Mouse (Mus musculus) ovary, postnatal 36 days (tissue): ENCODE measurements around the gene Dhtkd1.
"Not testable (repeated sequence)": the region's sequence is repeated elsewhere in the genome, so short reads cannot be mapped to it uniquely, and the experiment has no call there.

Source experiments
- DNase-seq: peaks from one replicate; pipeline ENCODE4 v3.0.0; 2022; ENCODE audit warnings: low spot score, mixed read lengths

Gene Dhtkd1

GRCm38 (mm10) chr2:5942416-5943032 is at the start of gene Dhtkd1:
Gene Dhtkd1, minus strand, starts transcription at chr2:5942792.
- DNase-seq = peak; percentile 65

- no peak for DNase-seq
Measured at GRCm38 (mm10) chr2:5977532-5977931, 34.9 kb upstream of the Dhtkd1 start.

GRCm38 (mm10) chr2:5970629-5971028 is 28.0 kb upstream of the Dhtkd1 start:
- not testable (repeated sequence) for DNase-seq

DNA sequence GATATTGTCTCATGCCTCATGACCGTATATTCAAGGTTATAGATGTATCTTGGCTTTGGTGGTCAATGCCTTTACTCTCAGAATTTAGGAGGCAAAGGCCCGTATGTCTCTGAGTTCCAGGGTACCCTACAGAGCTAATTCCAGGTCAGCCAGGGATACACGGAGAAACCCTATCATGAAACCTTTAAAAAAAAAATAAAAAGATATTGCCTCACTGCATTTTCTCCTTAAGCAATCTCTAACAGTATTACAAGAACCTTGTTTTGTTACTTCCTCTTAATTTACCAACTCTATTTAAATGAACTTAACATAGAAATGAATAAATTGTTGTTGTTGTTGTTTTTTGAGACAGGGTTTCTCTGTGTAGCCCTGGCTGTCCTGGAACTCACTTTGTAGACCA is 23.4 kb upstream of the Dhtkd1 start:
- DNase-seq = no peak

DNA sequence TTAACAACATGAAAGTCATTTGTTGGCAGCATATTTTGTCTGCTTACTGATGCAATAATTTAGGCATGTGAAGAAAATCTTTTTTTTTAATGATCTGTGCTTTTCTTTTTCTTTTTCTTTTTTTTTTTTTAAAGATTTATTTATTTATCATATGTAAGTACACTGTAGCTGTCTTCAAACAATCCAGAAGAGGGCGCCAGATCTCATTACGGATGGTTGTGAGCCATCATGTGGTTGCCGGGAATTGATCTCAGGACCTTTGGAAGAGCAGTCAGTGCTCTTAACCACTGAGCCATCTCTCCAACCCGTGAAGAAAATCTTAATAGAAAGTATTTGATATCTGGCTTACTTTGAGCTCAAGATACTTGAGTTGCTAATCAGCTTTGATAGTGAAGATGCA is 21.1 kb upstream of the Dhtkd1 start:
- DNase-seq = not testable (repeated sequence)

DNA sequence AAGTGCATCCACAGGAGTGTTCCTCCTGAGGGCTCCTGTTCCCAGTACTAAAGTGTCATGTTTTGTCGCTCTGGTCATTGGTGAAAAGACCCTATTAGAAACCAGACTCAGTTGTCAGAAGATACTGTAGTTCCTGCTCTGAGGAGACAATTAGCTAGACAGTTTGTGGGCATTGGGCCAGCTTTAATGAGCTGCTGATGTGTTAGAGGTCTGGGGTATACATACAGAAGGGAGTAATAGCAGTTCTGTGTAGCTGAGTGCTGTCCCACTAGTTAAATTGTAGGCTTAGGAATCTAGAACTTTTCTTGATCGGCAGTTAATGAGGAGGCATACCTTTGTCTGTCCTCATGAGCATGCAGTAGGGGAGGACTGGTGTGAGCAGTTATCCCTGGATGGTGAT is 19.7 kb upstream of the Dhtkd1 start:
- DNase-seq = no peak

GRCm38 (mm10) chr2:5957705-5958104 is 15.1 kb upstream of the Dhtkd1 start:
- no peak for DNase-seq

- DNase-seq = no peak
Measured at GRCm38 (mm10) chr2:5951621-5952211, 9.1 kb upstream of the Dhtkd1 start.

DNA sequence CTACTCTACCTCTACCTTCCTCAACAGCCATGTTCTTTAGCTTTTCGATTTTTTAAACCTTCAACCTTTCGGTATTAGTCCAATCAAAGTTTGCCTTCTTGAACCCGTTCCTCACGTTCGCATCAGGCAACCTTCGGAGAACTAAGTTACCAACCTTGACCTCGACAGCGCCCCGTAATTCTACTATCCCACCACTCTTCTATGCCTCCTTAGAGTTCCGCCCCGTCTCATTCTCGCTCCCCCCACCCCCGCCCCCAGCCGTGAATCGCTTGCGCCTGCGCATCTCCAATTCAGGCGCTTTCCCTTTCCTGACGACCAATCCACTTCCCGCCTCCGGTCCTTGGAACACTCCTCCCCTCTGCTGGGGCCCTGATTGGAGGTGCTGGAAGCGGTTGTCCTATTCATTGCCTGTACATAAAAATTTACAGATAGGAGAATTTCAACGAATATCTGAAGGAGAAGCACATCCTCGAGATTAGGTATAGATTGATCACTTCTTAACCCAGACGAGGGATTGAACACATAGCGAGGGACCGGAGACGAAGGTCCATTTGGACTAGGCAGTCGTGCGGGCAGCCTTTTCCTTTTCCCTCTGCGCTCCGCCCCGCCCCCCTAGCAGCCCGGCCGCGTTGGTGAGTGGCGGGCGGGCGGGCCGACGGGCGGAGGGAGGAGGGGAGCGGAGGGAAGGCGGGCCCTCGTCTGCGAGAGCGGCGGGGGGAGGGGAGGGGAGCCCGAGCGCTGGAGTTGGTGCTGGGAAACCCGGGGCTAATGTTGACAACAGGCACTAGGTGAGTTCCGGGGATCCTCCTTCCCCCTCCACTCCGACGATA is 8.4 kb upstream of the Dhtkd1 start, which contains the start of gene Upf2:
Upf2 (plus strand) TSS at position 704 of the 830 bp plus-strand sequence.
- peak; percentile 95 for DNase-seq

- DNase-seq = no peak
Measured at GRCm38 (mm10) chr2:5950305-5950704, 7.7 kb upstream of the Dhtkd1 start.

DNA sequence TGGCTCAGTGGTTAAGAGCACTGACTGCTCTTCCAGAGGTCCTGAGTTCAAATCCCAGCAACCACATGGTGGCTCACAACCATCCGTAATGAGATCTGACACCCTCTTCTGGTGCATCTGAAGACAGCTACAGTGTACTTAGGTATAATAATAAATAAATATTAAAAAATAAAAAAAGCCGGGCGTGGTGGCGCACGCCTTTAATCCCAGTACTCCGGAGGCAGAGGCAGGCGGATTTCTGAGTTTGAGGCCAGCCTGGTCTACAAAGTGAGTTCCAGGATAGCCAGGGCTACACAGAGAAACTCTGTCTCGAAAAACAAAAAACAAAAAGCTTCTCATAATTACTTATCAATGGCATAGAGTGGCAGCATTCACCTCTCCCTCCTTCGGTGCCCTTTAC is 7.2 kb upstream of the Dhtkd1 start:
- DNase-seq = not testable (repeated sequence)

GRCm38 (mm10) chr2:5948964-5949363 is 6.4 kb upstream of the Dhtkd1 start:
- no peak for DNase-seq

DNA sequence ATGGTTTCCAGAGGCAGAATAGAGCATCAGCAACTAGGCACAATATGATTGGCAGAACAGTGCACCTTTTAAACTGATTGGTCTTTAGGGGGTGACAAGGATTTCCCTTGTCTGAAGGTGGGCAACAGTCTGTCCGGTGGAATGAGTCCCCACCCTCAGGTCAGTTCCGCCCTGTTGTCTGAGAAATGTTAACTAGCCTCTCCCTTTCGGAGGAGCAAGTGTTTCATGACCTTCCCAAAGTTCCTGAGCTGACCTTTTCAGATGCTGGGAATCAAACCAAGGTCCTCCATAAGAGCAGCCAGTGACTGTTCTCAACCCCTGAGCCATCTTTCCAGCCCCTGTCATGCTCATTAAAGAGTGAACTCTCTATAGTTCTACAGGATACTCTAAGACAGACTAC is 4.3 kb upstream of the Dhtkd1 start:
- no peak for DNase-seq

- no peak for DNase-seq
Measured at GRCm38 (mm10) chr2:5945629-5946028, 3.0 kb upstream of the Dhtkd1 start.

GRCm38 (mm10) chr2:5943071-5943470 is 479 bp upstream of the Dhtkd1 start:
- DNase-seq = no peak

GRCm38 (mm10) chr2:5941861-5942415 is 654 bp downstream of the Dhtkd1 start:
- no peak for DNase-seq

DNA sequence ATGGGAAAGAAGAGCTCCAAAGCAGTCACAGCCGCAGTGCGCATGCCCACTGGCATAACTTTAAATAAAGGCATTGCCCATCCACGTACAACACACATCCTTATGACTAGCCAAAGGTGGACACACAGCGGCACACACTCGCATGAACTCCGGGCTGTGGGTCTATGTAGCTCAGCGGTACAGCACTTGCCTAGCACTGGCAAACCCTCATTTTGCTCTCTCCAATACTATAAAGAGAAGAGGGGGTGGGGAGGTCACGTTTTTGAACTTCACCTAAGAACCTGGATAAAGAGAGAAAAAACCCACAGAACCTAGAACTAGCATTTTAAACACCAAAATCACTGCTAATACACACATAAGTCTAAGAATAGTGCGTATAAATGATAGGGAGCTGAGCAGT is 1.7 kb downstream of the Dhtkd1 start:
- DNase-seq = no peak

DNA sequence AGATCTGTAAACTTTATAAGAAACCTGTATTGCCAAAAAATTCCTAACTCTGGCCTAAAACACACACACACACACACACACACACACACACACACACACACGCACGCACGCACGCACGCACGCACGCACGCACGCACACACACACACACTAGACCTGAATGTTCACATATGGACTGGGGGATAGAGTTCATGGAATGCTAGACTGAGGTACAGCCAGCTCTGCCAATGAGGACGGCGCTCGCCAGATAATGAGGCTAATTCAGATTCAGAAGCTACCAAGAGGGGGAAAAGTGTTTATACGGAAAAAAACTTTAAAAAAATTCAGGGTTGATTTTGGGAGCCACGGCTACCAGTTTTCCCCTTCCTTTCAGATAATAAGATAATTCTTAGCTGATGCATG is 2.7 kb downstream of the Dhtkd1 start:
- DNase-seq = no peak

GRCm38 (mm10) chr2:5939319-5939718 is 3.3 kb downstream of the Dhtkd1 start:
- DNase-seq = no peak

GRCm38 (mm10) chr2:5936550-5936949 is 6.0 kb downstream of the Dhtkd1 start:
- no peak for DNase-seq

DNA sequence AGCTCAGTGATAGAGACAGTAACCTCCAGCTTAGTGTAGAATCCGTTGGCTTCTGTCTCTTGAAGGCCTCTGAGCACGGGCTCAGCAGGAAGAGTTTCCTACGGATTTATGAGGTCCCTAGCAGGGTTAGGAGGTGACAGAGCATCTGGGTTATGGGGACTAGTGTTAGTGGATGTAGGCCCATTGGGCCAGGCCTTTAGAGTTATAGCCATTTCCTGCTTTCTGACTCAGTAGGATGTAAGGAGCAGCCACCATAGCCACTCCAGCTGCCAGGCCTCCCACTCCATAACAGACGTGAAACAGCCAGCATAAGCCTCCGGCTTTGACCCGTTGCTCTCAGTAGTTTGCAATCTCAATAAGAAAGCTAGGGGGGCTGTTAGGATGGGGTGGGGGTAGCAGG is 6.5 kb downstream of the Dhtkd1 start:
- no peak for DNase-seq

GRCm38 (mm10) chr2:5934936-5935335 is 7.7 kb downstream of the Dhtkd1 start:
- no peak for DNase-seq

- DNase-seq = no peak
Measured at GRCm38 (mm10) chr2:5931938-5932337, 10.7 kb downstream of the Dhtkd1 start.
